Mouse (Mus musculus): ENCODE results near the gene Ptpn11.

Ptpn11 gene

DNA sequence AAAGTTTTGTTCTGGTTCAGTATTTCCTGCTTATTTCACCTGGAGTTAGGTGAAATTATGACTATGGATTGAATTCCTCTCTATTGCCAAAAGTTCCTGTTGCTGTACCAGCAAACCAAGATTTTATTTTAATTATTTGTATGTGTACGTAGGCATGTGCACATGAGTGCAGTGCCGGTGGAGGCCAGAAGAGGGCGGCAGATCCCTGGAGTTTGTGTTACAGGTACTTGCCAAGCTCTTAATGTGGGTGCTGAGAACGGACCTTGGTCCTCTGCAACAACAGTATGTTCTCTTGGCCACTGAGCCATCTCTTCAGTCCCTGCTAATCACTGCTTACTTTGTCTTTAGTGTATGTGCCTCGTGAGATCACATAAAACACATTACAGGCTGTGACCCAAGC is 109.4 kb downstream of the Ptpn11 start:
- no peak for DNase-seq (ENCODE audit: low spot score)
